Mouse (Mus musculus) right cerebral cortex, postnatal 10 days (tissue): ENCODE data around the gene Stxbp5.
"Not testable (repeated sequence)": the region's sequence is repeated elsewhere in the genome, so short reads cannot be mapped to it uniquely, and the experiment has no call there.

ENCODE experiments used
- DNase-seq, 2 experiments: peaks; one replicate each; pipeline ENCODE4 v3.0.0; 2021; ENCODE audit warnings: low spot score in 2 of 2

Gene Stxbp5

GRCm38 (mm10) chr10:9901071-9901696 lies at the start of gene Stxbp5:
Stxbp5 (minus strand) TSS chr10:9901079.
- peak; percentile 85 to 89 for DNase-seq

GRCm38 (mm10) chr10:9912395-9912794 lies 11.5 kb upstream of the Stxbp5 start:
- DNase-seq, result no peak

GRCm38 (mm10) chr10:9907919-9908502 lies 7.1 kb upstream of the Stxbp5 start:
- no peak for DNase-seq

GRCm38 (mm10) chr10:9907519-9907918 lies 6.6 kb upstream of the Stxbp5 start:
- DNase-seq, result no peak

GRCm38 (mm10) chr10:9906185-9906584 lies 5.3 kb upstream of the Stxbp5 start:
- no peak for DNase-seq

- DNase-seq, result peak; percentile 90 to 96
Measured at GRCm38 (mm10) chr10:9901697-9902239, 889 bp upstream of the Stxbp5 start.

GRCm38 (mm10) chr10:9900315-9901070 lies 386 bp downstream of the Stxbp5 start:
- peak; percentile 42 to 62 for DNase-seq

- DNase-seq, result peak in 1 of 2 experiments; percentile 58
Measured at GRCm38 (mm10) chr10:9899816-9900215, 1.1 kb downstream of the Stxbp5 start.

- DNase-seq, result peak in 1 of 2 experiments; percentile 47
Measured at GRCm38 (mm10) chr10:9899086-9899485, 1.8 kb downstream of the Stxbp5 start.

GRCm38 (mm10) chr10:9897852-9898251 lies 3.0 kb downstream of the Stxbp5 start:
- no peak for DNase-seq

- DNase-seq, result no peak
Measured at GRCm38 (mm10) chr10:9893562-9893961, 7.3 kb downstream of the Stxbp5 start.

GRCm38 (mm10) chr10:9889651-9890050 lies 11.2 kb downstream of the Stxbp5 start:
- no peak for DNase-seq

- no peak for DNase-seq
Measured at GRCm38 (mm10) chr10:9888655-9889054, 12.2 kb downstream of the Stxbp5 start.

GRCm38 (mm10) chr10:9881781-9882320 lies 19.0 kb downstream of the Stxbp5 start:
- not testable (repeated sequence) for DNase-seq

GRCm38 (mm10) chr10:9880070-9880728 lies 20.7 kb downstream of the Stxbp5 start:
- no peak for DNase-seq

GRCm38 (mm10) chr10:9878821-9879489 lies 21.9 kb downstream of the Stxbp5 start:
- DNase-seq, result no peak

- no peak for DNase-seq
Measured at GRCm38 (mm10) chr10:9875905-9876304, 25.0 kb downstream of the Stxbp5 start.

GRCm38 (mm10) chr10:9872143-9872542 lies 28.7 kb downstream of the Stxbp5 start:
- no peak for DNase-seq

- no peak for DNase-seq
Measured at GRCm38 (mm10) chr10:9866793-9867579, 33.9 kb downstream of the Stxbp5 start.

GRCm38 (mm10) chr10:9860022-9860421 lies 40.9 kb downstream of the Stxbp5 start:
- no peak for DNase-seq
